Mouse (Mus musculus) testis, adult 2 months (tissue): ENCODE data around the gene Cfap61. TPM values are rescaled to one million over a fixed set of nuclear protein-coding genes. Genes with fewer than 3 reads are reported as not detected.

Source experiments
- H3K27ac ChIP-seq: fragments of 200-500 bp; 2 replicates; pipeline ENCODE4 v1.5.1; 2012; ENCODE audit warnings: low read depth, low read length; ENCODE audit not compliant: control insufficient read depth, insufficient read depth
- H3K27me3 ChIP-seq: fragments of 200-500 bp; 2 replicates; pipeline ENCODE4 v1.6.1; 2012; ENCODE audit warnings: mild to moderate bottlenecking, low read length, moderate library complexity; ENCODE audit not compliant: control insufficient read depth, insufficient read depth
- H3K36me3 ChIP-seq: fragments of 200-500 bp; 2 replicates; pipeline ENCODE4 v1.6.1; 2012; ENCODE audit warnings: mild to moderate bottlenecking, low read length; ENCODE audit not compliant: control insufficient read depth, insufficient read depth
- H3K4me1 ChIP-seq: fragments of 200-500 bp; 2 replicates; pipeline ENCODE4 v1.6.1; 2012; ENCODE audit warnings: low read length; ENCODE audit not compliant: control insufficient read depth, insufficient read depth
- H3K4me3 ChIP-seq: fragments of 200-500 bp; 2 replicates; pipeline ENCODE4 v1.5.1; 2012; ENCODE audit warnings: low read depth, mild to moderate bottlenecking, low read length, moderate library complexity, mixed read lengths; ENCODE audit not compliant: control insufficient read depth
- CTCF ChIP-seq: fragments of 200-500 bp; IDR thresholded peaks from 2 replicates; pipeline ENCODE4 v1.5.1; 2012; ENCODE audit warnings: low read depth, mild to moderate bottlenecking, inconsistent platforms, low read length, moderate library complexity; ENCODE audit not compliant: control insufficient read depth, insufficient read depth, insufficient replicate concordance
- POLR2A ChIP-seq: fragments of 200-500 bp; IDR thresholded peaks from 2 replicates; pipeline ENCODE4 v1.6.1; 2012; ENCODE audit warnings: low read depth, mild to moderate bottlenecking, inconsistent platforms, low read length, moderate library complexity; ENCODE audit not compliant: control insufficient read depth
- polyA plus RNA-seq: library from polyadenylated mRNA; depleted of rRNA; stranded (reverse); fragments of >200 nt; gene quantifications from 2 replicates; pipeline ENCODE4 v1.2.3, GENCODE M21; 2012

Gene Cfap61
- polyA plus RNA-seq, 1 experiment, result 83.5 TPM

- Histone ChIP-seq H3K27ac (no peak overlapping the region), H3K36me3 (no peaks in the 10 kb centered on the region), H3K4me1 (peaks cover 30% of the 10 kb centered on the region), H3K4me3 (no peak overlapping the region), H3K27me3 (peaks cover 7% of the 10 kb centered on the region)
- TF ChIP-seq POLR2A, result no peak
- TF ChIP-seq CTCF, result no peak
Measured at GRCm38 (mm10) chr2:146216111-146217064, 281.8 kb downstream of the Cfap61 start.

DNA sequence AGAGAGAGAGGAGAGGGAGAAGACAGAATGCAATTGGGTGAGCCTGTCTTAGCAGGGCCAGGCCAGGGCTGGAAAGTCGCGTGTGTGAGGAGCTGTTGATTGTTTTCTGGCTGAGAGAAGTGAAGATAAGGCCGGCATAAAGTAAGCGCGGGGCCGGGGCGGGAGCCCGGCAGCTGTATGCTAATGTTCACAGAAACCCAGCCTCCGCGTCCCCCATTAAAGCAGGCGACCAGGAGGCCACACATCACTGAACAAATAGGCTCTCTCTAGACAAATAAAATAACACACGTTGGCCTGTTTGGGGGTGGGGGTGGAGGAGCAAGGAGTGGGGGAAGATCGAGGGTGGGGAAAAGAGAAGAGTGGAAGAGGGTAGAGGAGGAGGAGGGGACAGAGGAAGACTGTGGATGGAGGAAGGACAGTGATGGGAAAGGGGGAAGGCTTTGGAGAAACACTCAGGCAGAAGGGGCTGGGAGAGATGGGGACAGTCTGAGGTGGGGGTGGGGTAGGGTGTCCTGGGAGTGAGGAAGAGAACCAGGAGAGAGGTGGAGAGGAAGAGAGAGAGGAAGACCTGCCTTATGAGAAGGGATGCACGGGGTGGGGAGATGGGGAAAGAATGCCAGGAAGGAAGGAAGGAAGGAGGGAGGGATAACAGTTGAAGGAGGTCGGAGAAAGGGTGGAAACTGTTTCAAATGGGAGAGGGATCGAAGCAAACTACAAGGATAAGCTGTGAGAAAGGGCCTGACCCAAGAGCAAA is 282.8 kb downstream of the Cfap61 start:
- H3K4me1 ChIP-seq, result peaks cover 37% of the 10 kb centered on the region
- H3K27me3 ChIP-seq, result peaks cover 8% of the 10 kb centered on the region
- H3K4me3 ChIP-seq, result no peak overlapping the region
- H3K36me3 ChIP-seq, result no peaks in the 10 kb centered on the region
- H3K27ac ChIP-seq, result no peak overlapping the region
- TF ChIP-seq CTCF (no peak), POLR2A (no peak)

- Histone ChIP-seq H3K27me3 (peaks cover 8% of the 10 kb centered on the region), H3K36me3 (no peaks in the 10 kb centered on the region), H3K4me1 (peaks cover 41% of the 10 kb centered on the region), H3K4me3 (peak overlapping the region; percentile 51), H3K27ac (no peak overlapping the region)
- TF ChIP-seq POLR2A (no peak), CTCF (no peak)
Measured at GRCm38 (mm10) chr2:146218161-146218691, 283.6 kb downstream of the Cfap61 start.

- H3K4me3 ChIP-seq, result no peak overlapping the region
- H3K27me3 ChIP-seq, result peaks cover 8% of the 10 kb centered on the region
- no peak for TF ChIP-seq POLR2A
- TF ChIP-seq CTCF, result no peak
- no peak overlapping the region for H3K27ac ChIP-seq
- no peaks in the 10 kb centered on the region for H3K36me3 ChIP-seq
- H3K4me1 ChIP-seq, result peaks cover 42% of the 10 kb centered on the region
Measured at GRCm38 (mm10) chr2:146218881-146219535, 284.4 kb downstream of the Cfap61 start.

DNA sequence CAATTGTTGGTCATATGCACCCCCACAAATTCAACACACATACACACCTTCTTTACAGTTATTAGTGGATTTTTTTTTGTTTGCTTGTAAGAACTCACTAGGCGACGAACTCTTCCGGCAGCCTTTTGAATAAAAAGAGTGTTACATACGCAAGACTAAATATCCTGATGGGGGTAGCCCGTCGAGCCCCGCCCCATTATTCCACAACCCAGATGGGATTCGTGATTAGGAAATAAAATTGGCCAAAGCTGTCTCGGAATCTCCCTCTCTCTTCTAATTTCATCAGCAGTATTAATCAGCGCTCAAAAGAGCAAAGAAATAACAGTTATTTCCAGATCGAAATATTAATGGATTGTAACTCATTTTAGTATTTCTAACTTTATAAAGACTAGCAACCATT is 285.2 kb downstream of the Cfap61 start:
- Histone ChIP-seq H3K27ac (no peak overlapping the region), H3K27me3 (peaks cover 8% of the 10 kb centered on the region), H3K36me3 (no peaks in the 10 kb centered on the region), H3K4me3 (no peak overlapping the region), H3K4me1 (peaks cover 42% of the 10 kb centered on the region)
- TF ChIP-seq POLR2A, result no peak
- TF ChIP-seq CTCF, result no peak

DNA sequence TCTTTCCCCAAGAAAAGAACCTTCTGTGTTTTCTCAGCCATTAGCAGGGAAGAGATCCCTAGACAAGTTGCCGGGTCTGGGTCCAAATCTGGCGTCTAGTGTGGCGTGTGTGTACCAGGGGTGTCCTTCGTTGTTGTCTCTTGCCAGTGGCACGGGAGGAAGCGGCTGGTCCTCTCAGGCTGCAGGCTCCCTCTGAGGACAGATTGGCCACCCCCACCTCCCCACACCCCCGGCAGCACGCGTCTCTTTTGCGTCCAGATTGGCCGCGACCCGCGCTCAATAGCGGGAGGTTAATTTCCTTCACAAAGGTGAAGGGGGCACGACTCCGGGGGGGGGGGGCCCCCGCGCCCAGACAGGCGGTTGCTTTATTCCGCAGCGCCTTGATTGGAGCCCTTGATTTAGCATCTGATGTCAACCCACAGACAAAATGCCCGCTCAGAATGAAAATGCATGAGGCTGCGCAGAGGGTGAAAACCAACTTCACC is 286.0 kb downstream of the Cfap61 start:
- Histone ChIP-seq H3K36me3 (no peaks in the 10 kb centered on the region), H3K4me1 (peaks cover 42% of the 10 kb centered on the region), H3K4me3 (no peak overlapping the region; the same call in 1 of the 2 replicates), H3K27me3 (peaks cover 8% of the 10 kb centered on the region), H3K27ac (no peak overlapping the region)
- no peak for TF ChIP-seq POLR2A
- no peak for TF ChIP-seq CTCF
